Mouse (Mus musculus) CD8-positive naive resting alpha-beta T cell, adult 57 days (primary cell): ENCODE data around the gene Olfr1474. TPM values are rescaled to one million over a fixed set of nuclear protein-coding genes. Genes with fewer than 3 reads are reported as not detected.

Source experiments
- total RNA-seq: library from RNA; stranded (reverse); gene quantifications from one replicate; pipeline ENCODE4 v1.2.4, GENCODE M21; 2023

The Olfr1474 gene
- not detected for total RNA-seq

DNA sequence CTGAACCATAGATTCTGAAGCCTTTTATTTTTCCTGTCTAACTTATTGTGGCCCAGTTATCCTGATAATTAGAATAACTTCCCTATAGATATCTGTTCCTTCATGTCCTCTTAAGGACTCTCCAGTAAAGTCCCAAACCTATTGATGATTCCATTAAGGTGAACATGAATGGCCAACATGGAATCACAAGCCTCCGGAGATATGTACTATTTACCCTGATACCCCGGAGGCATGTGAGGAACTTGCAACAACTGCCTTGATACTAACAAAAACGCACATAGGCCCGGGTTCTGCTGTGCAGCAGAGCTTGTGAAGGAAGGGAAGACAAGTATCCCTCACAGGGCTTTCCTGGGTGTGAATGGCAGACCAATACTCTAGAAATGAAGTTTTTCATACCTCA, at the start of gene Olfr1474:
TSS of gene Olfr1474 (plus strand) at position 301 of the 400 bp plus-strand sequence.

GRCm38 (mm10) chr19:13443109-13443508, 26.3 kb upstream of the Olfr1474 start, which contains the start of gene Olfr1471:
Gene Olfr1471 (plus strand): TSS chr19:13443409.

DNA sequence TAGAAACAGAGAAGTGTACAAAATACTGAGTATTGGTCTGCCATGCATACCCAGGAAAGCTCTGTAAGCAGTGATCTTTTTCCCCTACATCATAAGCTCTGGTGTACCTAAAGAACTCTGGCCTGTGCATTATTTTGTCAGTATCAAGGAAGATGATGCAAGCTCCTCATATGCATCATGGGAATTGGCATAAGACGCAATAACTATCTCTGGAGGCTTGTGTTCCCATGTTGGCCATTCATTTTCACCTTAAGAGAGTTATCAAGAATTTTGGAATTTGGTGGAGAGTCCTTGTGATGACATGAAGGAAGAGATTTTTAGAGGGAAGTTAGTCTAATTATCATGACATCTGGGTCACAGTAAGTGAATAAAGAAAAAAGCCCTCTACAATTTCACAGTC, 13.4 kb upstream of the Olfr1474 start, which contains the start of gene Olfr1472:
TSS of gene Olfr1472 (minus strand) at position 101 of the 400 bp plus-strand sequence.

GRCm38 (mm10) chr19:13480096-13480495, 10.7 kb downstream of the Olfr1474 start, which contains the start of gene Olfr1475:
Gene Olfr1475 (minus strand): TSS chr19:13480196.

DNA sequence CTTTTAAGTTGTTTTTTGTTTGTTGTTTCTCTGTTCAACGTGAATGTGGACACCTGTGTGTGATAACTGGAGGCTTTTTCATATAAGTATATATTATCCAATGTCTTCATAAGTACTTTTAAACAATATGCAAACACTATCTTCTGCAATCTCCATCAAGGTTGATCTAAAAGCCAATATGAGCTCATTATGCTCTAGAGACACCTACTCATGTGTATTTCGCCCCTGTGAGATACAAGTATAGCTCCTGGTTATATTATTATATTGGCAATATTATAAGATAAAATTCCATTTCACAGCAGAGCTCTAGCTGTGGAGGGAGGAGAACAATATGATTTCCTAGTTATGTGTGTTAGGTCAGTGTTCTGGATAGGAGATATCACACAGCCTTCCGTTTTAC, 30.9 kb downstream of the Olfr1474 start, which contains the start of gene Olfr1477:
TSS of gene Olfr1477 (plus strand) at position 301 of the 400 bp plus-strand sequence.

Other genes with a start within 250 kb of the Olfr1474 start
- not detected for gene Olfr1463, start 238.2 kb upstream of the Olfr1474 start, total RNA-seq
- gene Olfr1465, start 154.0 kb upstream of the Olfr1474 start, total RNA-seq: not detected
- not detected for gene Olfr1466, start 130.7 kb upstream of the Olfr1474 start, total RNA-seq
- gene Olfr1467, start 107.3 kb upstream of the Olfr1474 start, total RNA-seq: not detected
- gene Olfr1469, start 61.7 kb upstream of the Olfr1474 start, total RNA-seq: not detected
- gene Olfr1471, start 26.2 kb upstream of the Olfr1474 start, total RNA-seq: not detected
- gene Olfr1472, start 13.5 kb upstream of the Olfr1474 start, total RNA-seq: not detected
- gene Olfr1475, start 10.6 kb downstream of the Olfr1474 start, total RNA-seq: not detected
- not detected for gene Olfr1477, start 31.0 kb downstream of the Olfr1474 start, total RNA-seq
- not detected for gene Olfr1480, start 58.3 kb downstream of the Olfr1474 start, total RNA-seq
- not detected for gene Olfr1484, start 113.9 kb downstream of the Olfr1474 start, total RNA-seq
- not detected for gene Olfr1487, start 147.8 kb downstream of the Olfr1474 start, total RNA-seq
- not detected for gene Olfr1489, start 162.1 kb downstream of the Olfr1474 start, total RNA-seq
- not detected for gene Olfr1490, start 181.5 kb downstream of the Olfr1474 start, total RNA-seq
- not detected for gene Olfr1491, start 227.7 kb downstream of the Olfr1474 start, total RNA-seq